Mouse (Mus musculus) mammary gland, adult 2 months (tissue): ENCODE data around the gene Dnajc21. TPM values are rescaled to one million over a fixed set of nuclear protein-coding genes. Genes with fewer than 3 reads are reported as not detected.

Source experiments
- polyA plus RNA-seq: library from polyadenylated mRNA; depleted of rRNA; stranded (reverse); fragments of >200 nt; gene quantifications from 2 replicates; pipeline ENCODE4 v1.2.3, GENCODE M21; 2012; ENCODE audit warnings: low replicate concordance; rRNA removed

The Dnajc21 gene
- 0.69 and 0.81 TPM in 2 replicates for polyA plus RNA-seq

DNA sequence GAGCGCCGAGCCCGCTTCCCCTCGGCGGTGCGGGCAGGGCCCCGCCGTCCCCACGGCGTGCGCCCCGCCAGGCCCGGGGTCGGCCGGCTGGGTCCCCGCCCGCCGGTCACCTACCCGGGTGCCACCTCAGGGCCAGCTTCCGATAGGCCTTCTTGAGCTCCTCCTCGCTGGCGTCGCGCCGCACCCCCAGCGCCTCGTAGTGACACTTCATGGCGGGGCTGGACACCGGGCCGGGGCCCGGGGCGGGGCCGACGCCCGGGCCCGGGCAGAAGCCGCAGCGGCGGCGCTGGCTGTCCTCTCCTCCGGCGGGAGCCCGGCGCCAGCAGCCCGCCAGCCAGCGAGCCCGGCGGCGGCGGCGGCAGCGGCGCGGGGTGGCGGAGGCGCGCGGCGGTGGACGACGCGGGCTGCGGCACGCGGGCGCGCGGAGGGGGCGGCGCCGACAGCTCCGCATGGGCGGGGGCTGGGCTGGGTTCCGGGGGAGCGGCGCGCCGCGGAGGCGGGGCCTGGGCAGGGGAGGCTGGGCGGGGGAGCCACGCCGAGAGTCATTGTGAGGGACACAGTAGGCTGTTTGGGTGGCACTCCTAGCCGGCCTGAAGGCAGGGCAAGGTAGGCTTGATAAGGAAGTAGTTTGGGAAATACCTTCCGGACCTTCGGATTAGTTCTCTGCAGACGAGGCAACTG lies at the start of gene Dnajc21:
TSS of gene Dnajc21 (minus strand) at position 366 of the 681 bp plus-strand sequence.

DNA sequence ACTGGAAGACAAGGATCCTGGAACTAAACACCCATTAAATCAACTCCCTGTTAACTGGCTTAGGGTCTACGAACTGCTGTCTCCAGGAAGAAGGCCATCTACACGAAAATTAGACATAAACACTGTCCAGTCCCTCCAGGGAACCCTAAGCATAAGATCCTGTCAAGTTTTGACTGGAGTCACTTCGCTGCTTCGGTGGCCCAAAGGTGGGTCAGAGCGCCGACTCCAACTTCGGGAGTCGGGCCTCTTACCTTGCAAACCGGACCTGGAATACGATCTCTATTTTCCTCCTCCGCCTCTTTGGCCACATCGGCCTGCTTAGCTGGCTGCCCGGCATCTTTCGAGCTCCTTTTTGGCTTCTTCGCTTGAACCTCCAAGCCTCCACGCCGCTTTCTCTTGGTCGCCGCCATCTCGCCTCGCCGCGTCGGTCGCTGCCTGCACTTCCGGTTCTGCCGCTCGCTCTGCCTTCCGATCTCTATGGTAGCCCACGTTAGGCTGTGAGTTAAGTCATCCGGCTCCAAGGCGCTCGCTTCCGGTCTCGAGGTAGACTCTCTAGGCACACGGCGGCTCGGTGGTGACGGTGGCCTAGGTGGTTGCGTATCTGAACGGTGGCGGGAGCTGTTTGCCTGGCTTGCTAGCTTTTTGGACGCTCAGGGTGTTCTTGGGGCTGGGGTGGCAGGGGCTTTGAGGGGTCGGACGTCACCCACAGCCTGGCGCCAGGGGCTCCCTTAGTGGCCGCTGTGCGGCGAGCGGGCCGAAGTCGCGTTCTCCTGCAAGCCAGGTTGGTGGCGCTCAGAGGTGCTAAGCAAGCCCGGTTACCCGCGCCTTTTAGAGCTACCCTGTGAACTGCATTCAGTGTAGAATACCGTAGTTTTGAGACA lies 15.4 kb upstream of the Dnajc21 start, which contains the start of the genes Brix1 and Rad1:
TSS of gene Brix1 (minus strand) at position 464 of the 881 bp plus-strand sequence.
TSS of gene Rad1 (plus strand) at position 535 of the 881 bp plus-strand sequence.

Other genes starting within 250 kb of the Dnajc21 start
- not detected in 2 replicates for gene Gm21973, start 145.1 kb downstream of the Dnajc21 start, polyA plus RNA-seq
- 0.32 and 0.45 TPM in 2 replicates for gene Agxt2, start 112.0 kb downstream of the Dnajc21 start, polyA plus RNA-seq
- 0.53 and 2.2 TPM in 2 replicates for gene Brix1, start 15.4 kb upstream of the Dnajc21 start, polyA plus RNA-seq
- 6.8 and 8.4 TPM in 2 replicates for gene Rad1, start 15.5 kb upstream of the Dnajc21 start, polyA plus RNA-seq
- not detected in 2 replicates for gene Ttc23l, start 88.2 kb upstream of the Dnajc21 start, polyA plus RNA-seq
- gene Rai14, start 244.1 kb upstream of the Dnajc21 start, polyA plus RNA-seq = 1.4 and 2.3 TPM in 2 replicates